Mouse (Mus musculus): Measurements from ENCODE around the gene Prkag3. TPM values are rescaled to one million over a fixed set of nuclear protein-coding genes. Genes with fewer than 3 reads are reported as not detected.

Prkag3 gene
- total and polyA plus RNA-seq, 2 experiments from 2014 or later: 0.09 to 0.11 TPM

DNA sequence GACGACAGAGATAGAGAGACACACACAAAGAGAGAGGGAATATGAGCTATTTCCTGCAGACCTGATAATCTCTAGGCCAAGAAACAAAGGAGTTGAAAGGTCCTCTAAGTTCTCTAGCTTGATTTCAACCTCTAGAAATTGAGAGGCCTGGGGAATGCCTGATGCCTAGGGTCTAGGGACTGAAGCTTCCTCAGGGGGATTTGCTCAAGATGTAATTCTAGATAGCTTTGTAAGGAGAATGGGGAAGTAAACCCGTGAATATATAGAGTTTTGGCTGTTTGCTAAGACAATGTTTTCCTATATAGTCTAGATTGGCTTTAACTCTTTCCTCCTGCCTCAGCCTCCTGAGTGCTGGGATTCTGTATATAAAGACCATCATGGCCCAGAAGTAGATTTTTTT, 34.1 kb downstream of the Prkag3 start:
- H3K4me1 ChIP-seq (ENCODE audit: insufficient read depth, low read length): no peaks in the 10 kb centered on the region
- no peak overlapping the region for H3K4me3 ChIP-seq (ENCODE audit: low read depth, low read length)
- no peak overlapping the region for H3K4me2 ChIP-seq (ENCODE audit: low read depth, low read length, poor library complexity, severe bottlenecking)
- DNase-seq (ENCODE audit: low spot score) (no peak), ATAC-seq (ENCODE audit: low FRiP score) (no peak)
- H3K36me3 ChIP-seq (ENCODE audit: insufficient read depth, low read length): no peaks in the 10 kb centered on the region
- H3K27ac ChIP-seq (ENCODE audit: low read depth, low read length): no peak overlapping the region
- no peaks in the 10 kb centered on the region; the same call in 1 of the 2 replicates for H3K27me3 ChIP-seq (ENCODE audit: insufficient read depth, low read length)
- 70% methylated on average over 2 of the region's 2 CpGs for WGBS
- H3K9ac ChIP-seq (replicated peaks; ENCODE audit: low read length, poor library complexity, severe bottlenecking): no peak overlapping the region
- TF ChIP-seq CTCF (IDR thresholded peaks at IDR 0.05): no peak
- no peaks in the 10 kb centered on the region for H3K9me3 ChIP-seq (ENCODE audit: low read length)

DNA sequence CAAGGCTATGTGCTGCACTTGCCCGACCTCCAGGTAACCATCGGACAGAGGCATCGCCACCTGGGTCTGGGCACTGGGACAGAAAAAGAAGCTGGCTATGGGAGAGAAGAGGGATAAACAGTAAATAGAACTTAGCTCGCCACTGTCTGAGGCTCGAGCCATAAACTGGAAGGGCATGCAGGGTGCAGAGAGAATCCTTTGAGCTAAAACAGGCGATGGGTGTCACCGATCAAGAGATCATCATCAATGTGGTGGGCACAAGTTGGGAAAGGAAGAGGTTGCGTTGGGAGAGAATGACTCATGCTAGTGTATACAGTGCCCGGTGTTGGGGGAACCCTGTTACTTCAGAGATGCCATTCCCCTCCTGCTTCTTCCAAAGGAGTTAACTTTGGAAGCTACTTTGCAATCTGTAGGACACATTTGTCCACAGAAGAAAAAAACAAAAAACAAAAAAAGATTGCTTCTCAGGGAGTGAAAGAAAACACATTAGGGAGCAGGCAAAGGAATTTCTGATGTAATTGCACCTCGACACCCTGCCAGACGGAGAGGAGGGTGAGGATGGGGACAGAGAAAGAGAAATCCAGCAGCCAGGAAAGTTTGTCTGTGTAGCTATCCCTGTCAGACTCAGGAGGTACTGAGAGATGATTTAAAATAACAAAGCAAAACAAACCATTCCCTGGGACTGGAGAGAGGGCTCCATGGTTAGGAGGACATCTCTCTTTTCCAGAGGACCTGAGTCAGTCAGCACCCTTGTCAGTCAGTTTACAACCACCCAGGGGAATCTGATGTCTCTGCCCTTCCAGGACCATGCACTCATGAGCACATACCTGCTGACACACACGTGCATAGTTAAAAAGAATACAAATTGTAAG, 34.9 kb downstream of the Prkag3 start:
- DNase-seq (ENCODE audit: low spot score) (no peak), ATAC-seq (ENCODE audit: low FRiP score) (no peak)
- Histone ChIP-seq H3K4me3 (ENCODE audit: low read depth, low read length) (peak overlapping the region; percentile 39), H3K4me2 (ENCODE audit: low read depth, low read length, poor library complexity, severe bottlenecking) (peak overlapping the region; percentile 67), H3K27me3 (ENCODE audit: insufficient read depth, low read length) (no peaks in the 10 kb centered on the region; the same call in 1 of the 2 replicates), H3K36me3 (ENCODE audit: insufficient read depth, low read length) (no peaks in the 10 kb centered on the region), H3K27ac (ENCODE audit: low read depth, low read length) (no peak overlapping the region), H3K4me1 (ENCODE audit: insufficient read depth, low read length) (no peaks in the 10 kb centered on the region), H3K9ac (replicated peaks; ENCODE audit: low read length, poor library complexity, severe bottlenecking) (peak overlapping the region; percentile 45; the same call in 1 of the 2 replicates), H3K9me3 (ENCODE audit: low read length) (no peaks in the 10 kb centered on the region)
- WGBS: 31% methylated on average over 12 of the region's 12 CpGs
- TF ChIP-seq CTCF (IDR thresholded peaks at IDR 0.05): no peak

DNA sequence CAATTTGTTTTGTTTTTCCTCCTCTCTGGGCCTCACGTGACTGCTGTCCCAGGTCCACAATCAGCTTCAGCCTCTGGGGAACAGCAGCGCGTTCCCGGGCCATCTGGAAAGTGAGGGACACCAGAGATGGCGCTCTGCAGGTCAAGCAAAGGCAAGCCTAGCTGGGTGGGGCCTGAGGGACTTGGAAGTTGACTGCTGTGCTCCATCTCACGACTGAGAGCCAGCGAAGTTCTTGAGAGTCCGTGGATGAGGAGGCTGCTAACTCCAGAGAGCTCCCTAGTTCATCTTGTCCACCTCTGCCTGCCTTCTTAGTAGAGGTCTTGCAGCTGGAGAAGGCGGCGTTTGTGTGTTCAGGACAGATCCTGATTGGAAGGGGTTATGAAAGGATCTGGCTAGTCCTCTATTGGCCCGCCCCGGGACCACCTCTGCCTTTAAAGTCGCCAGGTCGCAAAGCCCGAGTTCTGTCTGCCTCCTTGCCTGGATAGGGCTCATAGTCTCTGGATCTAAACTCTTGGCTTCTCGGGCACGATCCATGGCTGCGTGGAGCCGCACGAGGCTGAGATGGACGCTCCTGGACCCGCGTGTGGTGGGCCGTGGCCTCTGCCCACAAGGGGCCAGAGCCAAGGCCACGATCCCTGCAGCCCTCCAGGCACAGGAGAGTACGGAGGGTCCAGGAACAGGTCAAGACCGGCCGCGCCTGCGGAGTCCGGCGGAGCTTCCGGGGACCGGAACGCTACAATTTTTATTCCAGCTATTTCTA, 35.7 kb downstream of the Prkag3 start, which contains the start of gene Cyp27a1:
Gene Cyp27a1 (plus strand): TSS at position 476 of the 760 bp plus-strand sequence.
- DNase-seq (ENCODE audit: low spot score) (peak; percentile 19), ATAC-seq (ENCODE audit: low FRiP score) (no peak)
- Histone ChIP-seq H3K27ac (ENCODE audit: low read depth, low read length) (no peak within 1 kb of the TSS), H3K9ac (replicated peaks; ENCODE audit: low read length, poor library complexity, severe bottlenecking) (peak within 1 kb of the TSS; percentile 45), H3K4me1 (ENCODE audit: insufficient read depth, low read length) (no peaks in the 10 kb centered on the region), H3K9me3 (ENCODE audit: low read length) (no peaks in the 10 kb centered on the region), H3K27me3 (ENCODE audit: insufficient read depth, low read length) (no peaks in the 10 kb centered on the region; the same call in 1 of the 2 replicates), H3K4me2 (ENCODE audit: low read depth, low read length, poor library complexity, severe bottlenecking) (peak within 1 kb of the TSS; percentile 67), H3K36me3 (ENCODE audit: insufficient read depth, low read length) (no peaks in the 10 kb centered on the region), H3K4me3 (ENCODE audit: low read depth, low read length) (peak within 1 kb of the TSS; percentile 39)
- 6% methylated on average over 35 of the region's 35 CpGs for WGBS
- TF ChIP-seq CTCF (IDR thresholded peaks at IDR 0.05): 0 out of 2 replicates have a peak, but pooled peaks have one; percentile 13

DNA sequence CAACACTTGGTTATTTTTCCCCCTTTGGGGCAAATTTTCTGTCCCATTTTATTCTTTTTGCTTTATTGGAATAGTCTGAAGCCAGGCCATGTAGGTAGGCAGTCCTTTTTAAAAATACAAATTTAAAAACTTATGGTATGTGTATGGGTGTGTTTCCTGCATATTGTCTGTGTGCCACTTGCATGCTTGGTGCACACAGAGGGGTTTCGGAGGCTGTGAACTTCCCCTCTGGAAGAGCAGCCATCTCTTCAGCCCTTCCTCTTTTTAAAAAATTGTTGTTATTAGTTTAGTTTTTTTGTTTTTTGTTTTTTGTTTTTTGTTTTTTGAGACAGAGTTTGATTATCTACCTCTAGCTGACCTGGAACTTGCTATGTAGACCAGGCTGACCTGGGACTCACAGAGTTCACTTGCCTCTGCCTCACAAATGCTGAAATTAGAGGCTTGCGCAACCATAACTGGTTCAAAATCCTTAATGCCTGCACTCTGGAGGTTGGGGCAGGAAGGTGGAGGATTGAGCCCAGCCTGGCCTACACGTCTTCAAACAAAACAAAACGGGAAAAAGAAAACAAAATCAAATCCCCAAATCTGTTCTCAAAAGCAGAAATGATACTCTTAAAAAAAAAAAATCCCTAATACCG, 36.4 kb downstream of the Prkag3 start:
- Histone ChIP-seq H3K27ac (ENCODE audit: low read depth, low read length) (no peak overlapping the region), H3K4me2 (ENCODE audit: low read depth, low read length, poor library complexity, severe bottlenecking) (peak overlapping the region; percentile 67), H3K36me3 (ENCODE audit: insufficient read depth, low read length) (no peaks in the 10 kb centered on the region), H3K9ac (replicated peaks; ENCODE audit: low read length, poor library complexity, severe bottlenecking) (no peak overlapping the region), H3K9me3 (ENCODE audit: low read length) (no peaks in the 10 kb centered on the region), H3K4me1 (ENCODE audit: insufficient read depth, low read length) (no peaks in the 10 kb centered on the region), H3K27me3 (ENCODE audit: insufficient read depth, low read length) (no peaks in the 10 kb centered on the region; the same call in 1 of the 2 replicates), H3K4me3 (ENCODE audit: low read depth, low read length) (peak overlapping the region; percentile 39)
- WGBS: 37% methylated on average over 5 of the region's 5 CpGs
- no peak for DNase-seq (ENCODE audit: low spot score)
- no peak for TF ChIP-seq CTCF (IDR thresholded peaks at IDR 0.05)
- ATAC-seq (ENCODE audit: low FRiP score): no peak

DNA sequence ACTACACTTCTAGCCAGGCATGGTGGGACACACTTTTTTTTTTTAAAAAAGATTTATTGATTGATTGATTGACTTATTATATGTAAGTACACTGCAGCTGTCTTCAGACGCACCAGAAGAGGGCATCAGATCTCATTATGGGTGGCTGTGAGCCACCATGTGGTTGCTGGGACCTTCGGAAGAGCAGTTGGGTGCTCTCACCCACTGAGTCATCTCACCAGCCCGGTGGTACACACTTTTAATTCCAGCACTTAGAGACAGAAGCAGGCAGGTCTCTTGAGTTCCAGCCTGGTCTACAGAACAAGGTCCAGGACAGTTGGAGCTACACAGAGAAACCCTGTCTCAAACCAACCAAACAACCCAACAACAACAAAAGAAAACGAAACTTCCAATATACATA, 37.0 kb downstream of the Prkag3 start:
- WGBS: 84% methylated on average over 4 of the region's 4 CpGs
- no peak for ATAC-seq (ENCODE audit: low FRiP score)
- no peak overlapping the region for H3K4me2 ChIP-seq (ENCODE audit: low read depth, low read length, poor library complexity, severe bottlenecking)
- H3K27ac ChIP-seq (ENCODE audit: low read depth, low read length): no peak overlapping the region
- no peak overlapping the region for H3K9ac ChIP-seq (replicated peaks; ENCODE audit: low read length, poor library complexity, severe bottlenecking)
- no peak for DNase-seq (ENCODE audit: low spot score)
- H3K27me3 ChIP-seq (ENCODE audit: insufficient read depth, low read length): no peaks in the 10 kb centered on the region; the same call in 1 of the 2 replicates
- H3K9me3 ChIP-seq (ENCODE audit: low read length): no peaks in the 10 kb centered on the region
- no peaks in the 10 kb centered on the region for H3K36me3 ChIP-seq (ENCODE audit: insufficient read depth, low read length)
- TF ChIP-seq CTCF (IDR thresholded peaks at IDR 0.05): no peak
- no peak overlapping the region for H3K4me3 ChIP-seq (ENCODE audit: low read depth, low read length)
- H3K4me1 ChIP-seq (ENCODE audit: insufficient read depth, low read length): no peaks in the 10 kb centered on the region

Data from midbrain, postnatal 0 days (tissue).